Mouse (Mus musculus): Measurements from ENCODE around the gene A730071L15Rik. TPM values are rescaled to one million over a fixed set of nuclear protein-coding genes. Genes with fewer than 3 reads are reported as not detected.
A peak's percentile ranks its signal among the peaks of the same experiment; 100 is the strongest.

A730071L15Rik gene
- total RNA-seq, 1 experiment from 2014 or later: not detected

- no peak for ATAC-seq (replicated peaks in 1 of 2; ENCODE audit: insufficient read depth in 1 of 2, low FRiP score in 2 of 2, low TSS enrichment in 1 of 2, low read depth in 1 of 2, poor library complexity in 2 of 2, severe bottlenecking in 2 of 2)
These were observed 21.9 kb upstream of the A730071L15Rik start for GRCm38 (mm10) chr11:6177781-6178420.

GRCm38 (mm10) chr11:6178673-6179166 is 21.1 kb upstream of the A730071L15Rik start:
- peak; percentile 51 to 72 for ATAC-seq (replicated peaks in 1 of 2; ENCODE audit: insufficient read depth in 1 of 2, low FRiP score in 2 of 2, low TSS enrichment in 1 of 2, low read depth in 1 of 2, poor library complexity in 2 of 2, severe bottlenecking in 2 of 2)

- no peak for ATAC-seq (replicated peaks in 1 of 2; ENCODE audit: insufficient read depth in 1 of 2, low FRiP score in 2 of 2, low TSS enrichment in 1 of 2, low read depth in 1 of 2, poor library complexity in 2 of 2, severe bottlenecking in 2 of 2)
These were observed 20.6 kb upstream of the A730071L15Rik start for GRCm38 (mm10) chr11:6179194-6179593.

- no peak for ATAC-seq (replicated peaks in 1 of 2; ENCODE audit: insufficient read depth in 1 of 2, low FRiP score in 2 of 2, low TSS enrichment in 1 of 2, low read depth in 1 of 2, poor library complexity in 2 of 2, severe bottlenecking in 2 of 2)
These were observed 18.9 kb upstream of the A730071L15Rik start for GRCm38 (mm10) chr11:6180811-6181399.

GRCm38 (mm10) chr11:6183246-6183645 is 16.6 kb upstream of the A730071L15Rik start:
- ATAC-seq (replicated peaks in 1 of 2; ENCODE audit: insufficient read depth in 1 of 2, low FRiP score in 2 of 2, low TSS enrichment in 1 of 2, low read depth in 1 of 2, poor library complexity in 2 of 2, severe bottlenecking in 2 of 2): no peak

GRCm38 (mm10) chr11:6184202-6184935 is 15.5 kb upstream of the A730071L15Rik start:
- peak; percentile 47 to 57; a peak in 3 of 4 replicates for ATAC-seq (replicated peaks in 1 of 2; ENCODE audit: insufficient read depth in 1 of 2, low FRiP score in 2 of 2, low TSS enrichment in 1 of 2, low read depth in 1 of 2, poor library complexity in 2 of 2, severe bottlenecking in 2 of 2)

GRCm38 (mm10) chr11:6187399-6187798 is 12.4 kb upstream of the A730071L15Rik start:
- no peak for ATAC-seq (replicated peaks in 1 of 2; ENCODE audit: insufficient read depth in 1 of 2, low FRiP score in 2 of 2, low TSS enrichment in 1 of 2, low read depth in 1 of 2, poor library complexity in 2 of 2, severe bottlenecking in 2 of 2)

GRCm38 (mm10) chr11:6187878-6188277 is 12.0 kb upstream of the A730071L15Rik start:
- ATAC-seq (replicated peaks in 1 of 2; ENCODE audit: insufficient read depth in 1 of 2, low FRiP score in 2 of 2, low TSS enrichment in 1 of 2, low read depth in 1 of 2, poor library complexity in 2 of 2, severe bottlenecking in 2 of 2): peak; percentile 81 to 89

GRCm38 (mm10) chr11:6196780-6197179 is 3.0 kb upstream of the A730071L15Rik start:
- ATAC-seq (replicated peaks in 1 of 2; ENCODE audit: insufficient read depth in 1 of 2, low FRiP score in 2 of 2, low TSS enrichment in 1 of 2, low read depth in 1 of 2, poor library complexity in 2 of 2, severe bottlenecking in 2 of 2): 0 out of 4 replicates have a peak, but pooled peaks of 1 of the 2 experiments have one; percentile 18

- no peak for ATAC-seq (replicated peaks in 1 of 2; ENCODE audit: insufficient read depth in 1 of 2, low FRiP score in 2 of 2, low TSS enrichment in 1 of 2, low read depth in 1 of 2, poor library complexity in 2 of 2, severe bottlenecking in 2 of 2)
These were observed 1.4 kb upstream of the A730071L15Rik start for GRCm38 (mm10) chr11:6198449-6198848.

- peak; percentile 90 to 92 for ATAC-seq (replicated peaks in 1 of 2; ENCODE audit: insufficient read depth in 1 of 2, low FRiP score in 2 of 2, low TSS enrichment in 1 of 2, low read depth in 1 of 2, poor library complexity in 2 of 2, severe bottlenecking in 2 of 2)
These were observed 299 bp downstream of the A730071L15Rik start, which contains the start of gene Nudcd3 for GRCm38 (mm10) chr11:6200087-6200569. Gene Nudcd3, minus strand, starts transcription at chr11:6200415.

- no peak for ATAC-seq (replicated peaks in 1 of 2; ENCODE audit: insufficient read depth in 1 of 2, low FRiP score in 2 of 2, low TSS enrichment in 1 of 2, low read depth in 1 of 2, poor library complexity in 2 of 2, severe bottlenecking in 2 of 2)
These were observed 741 bp downstream of the A730071L15Rik start for GRCm38 (mm10) chr11:6200570-6200969.

- no peak for ATAC-seq (replicated peaks in 1 of 2; ENCODE audit: insufficient read depth in 1 of 2, low FRiP score in 2 of 2, low TSS enrichment in 1 of 2, low read depth in 1 of 2, poor library complexity in 2 of 2, severe bottlenecking in 2 of 2)
These were observed 7.3 kb downstream of the A730071L15Rik start for GRCm38 (mm10) chr11:6207090-6207489.

- ATAC-seq (replicated peaks in 1 of 2; ENCODE audit: insufficient read depth in 1 of 2, low FRiP score in 2 of 2, low TSS enrichment in 1 of 2, low read depth in 1 of 2, poor library complexity in 2 of 2, severe bottlenecking in 2 of 2): no peak
These were observed 8.3 kb downstream of the A730071L15Rik start for GRCm38 (mm10) chr11:6208158-6208557.

- ATAC-seq (replicated peaks in 1 of 2; ENCODE audit: insufficient read depth in 1 of 2, low FRiP score in 2 of 2, low TSS enrichment in 1 of 2, low read depth in 1 of 2, poor library complexity in 2 of 2, severe bottlenecking in 2 of 2): no peak
These were observed 17.0 kb downstream of the A730071L15Rik start for GRCm38 (mm10) chr11:6216834-6217233.

GRCm38 (mm10) chr11:6218189-6218896 is 18.5 kb downstream of the A730071L15Rik start:
- no peak for ATAC-seq (replicated peaks in 1 of 2; ENCODE audit: insufficient read depth in 1 of 2, low FRiP score in 2 of 2, low TSS enrichment in 1 of 2, low read depth in 1 of 2, poor library complexity in 2 of 2, severe bottlenecking in 2 of 2)

- no peak for ATAC-seq (replicated peaks in 1 of 2; ENCODE audit: insufficient read depth in 1 of 2, low FRiP score in 2 of 2, low TSS enrichment in 1 of 2, low read depth in 1 of 2, poor library complexity in 2 of 2, severe bottlenecking in 2 of 2)
These were observed 20.1 kb downstream of the A730071L15Rik start for GRCm38 (mm10) chr11:6219967-6220366.
